In the genomic region with DNA sequence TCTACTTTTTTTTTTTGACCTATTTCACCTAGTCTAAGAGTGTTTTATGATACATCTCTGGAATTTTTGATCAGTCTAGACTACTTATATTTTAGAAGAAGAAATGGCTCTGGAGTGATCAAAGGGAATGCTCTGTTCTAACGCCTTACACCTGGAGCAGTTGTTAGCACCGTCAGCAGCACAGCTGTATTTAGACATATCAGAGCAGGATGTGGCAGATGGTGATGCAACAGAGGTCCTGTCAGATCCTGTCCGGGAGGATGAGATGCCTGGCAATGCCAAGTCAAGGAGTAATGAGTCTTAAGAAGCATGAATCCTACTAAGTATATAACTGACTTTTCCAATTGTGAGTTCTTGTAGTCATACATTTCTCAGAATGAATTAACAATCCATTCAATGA, we compare ENCODE assay signal across 19 mouse cellular contexts.
DNase-seq lines count a peak whose midpoint lies in the region; ATAC-seq lines count a peak whose summit lies in the region.
"Had no signal": no experiment of that assay in that cellular context is flagged by ENCODE, and none has a peak within 500 bp of the region (broad histone marks: within the 10 kb centered on the region; RNA-seq: fewer than 3 reads in every experiment).

No protein-coding gene starts in this region.

- peak; percentile 21 for DNase-seq in 3T3-L1 (ENCODE audit: low read depth, low spot score)
- DNase-seq in gonadal fat pad, adult 2 months (ENCODE audit: low read depth), result peak; percentile 36
- peak; percentile 36 for DNase-seq in thymus, postnatal 14 days
- no peak for DNase-seq in retina, postnatal 1 day
- no peak for DNase-seq in cerebellum, adult 8-10 months
- no peak for DNase-seq in heart, postnatal 25 days (ENCODE audit: low spot score)
- DNase-seq in B cell, adult 2 months, result no peak
- DNase-seq: adrenal gland, adult 8-10 months; adrenal gland, postnatal 36 days; cerebellum, adult 2 months; cerebellum, postnatal 14 days; forebrain, postnatal 0 days; gastrocnemius, adult 2 months; gastrocnemius, postnatal 25 days; heart, adult 18-20 months; heart, postnatal 10 days had no signal

- intact Hi-C loops in heart, postnatal 25 days (cut with DNase I), result no loop called here

- ATAC-seq in megakaryocyte progenitor cell, adult 5-6 weeks (replicated peaks; ENCODE audit: poor library complexity), result peak; percentile 39; the same call in 1 of the 2 replicates
- ATAC-seq: CD4-positive, CD25-positive, alpha-beta regulatory T cell, adult 4 months; forebrain, embryonic 13.5 days; forebrain, postnatal 0 days had no signal

Comparison
In these comparisons a context has a peak if more than half of its experiments do, and no peak if none do; other contexts are left out.
1. DNase-seq: peak in 3T3-L1 (single experiment), gonadal fat pad, adult 2 months (single experiment) and thymus, postnatal 14 days (single experiment); none in retina, postnatal 1 day (single experiment), cerebellum, adult 8-10 months (single experiment), heart, postnatal 25 days (single experiment) and B cell, adult 2 months (0 of 2).